8 mouse cellular contexts compared by ENCODE assay signal in genomic region chr19:57066313-57066712, GRCm38 (mm10). TPM values are rescaled to one million over a fixed set of nuclear protein-coding genes. Genes with fewer than 3 reads are reported as not detected.
A peak's percentile ranks its signal among the peaks of the same experiment; 100 is the strongest.
DNase-seq lines count a peak whose midpoint lies in the region; ATAC-seq and TF ChIP-seq lines count a peak whose summit lies in the region.

No protein-coding gene starts in this region.

- DNase-seq in ovary, adult 18-20 months (ENCODE audit: low spot score): peak; percentile 42
- DNase-seq in ovary, postnatal 10 days (ENCODE audit: low spot score): no peak
- peak; percentile 77 for DNase-seq in adrenal gland, postnatal 10 days
- DNase-seq in embryonic facial prominence, embryonic 10.5 days (ENCODE audit: low spot score): peak; percentile 64
- DNase-seq in hindbrain, postnatal 0 days (ENCODE audit: low spot score): peak; percentile 88
- peak; percentile 43 to 50 for DNase-seq in left cerebral cortex, postnatal 36 days (ENCODE audit: low spot score in 2 of 2)
- peak; percentile 38 for DNase-seq in neural tube, embryonic 11.5 days (ENCODE audit: low spot score)
- peak; percentile 73 for DNase-seq in thymus, postnatal 25 days

- H3K27me3 ChIP-seq in embryonic facial prominence, embryonic 10.5 days (replicated peaks; ENCODE audit: low read depth, poor library complexity, severe bottlenecking): no peaks in the 10 kb centered on the region
- no peaks in the 10 kb centered on the region for H3K27me3 ChIP-seq in hindbrain, postnatal 0 days (ENCODE audit: insufficient read depth, low read length)
- no peaks in the 10 kb centered on the region for H3K27me3 ChIP-seq in neural tube, embryonic 11.5 days (ENCODE audit: control insufficient read depth, insufficient read depth, low read length)

- H3K4me3 ChIP-seq in embryonic facial prominence, embryonic 10.5 days: no peak overlapping the region
- no peak overlapping the region for H3K4me3 ChIP-seq in hindbrain, postnatal 0 days (ENCODE audit: low read length)
- no peak overlapping the region for H3K4me3 ChIP-seq in neural tube, embryonic 11.5 days (ENCODE audit: low read depth, low read length)

- 0 out of 2 replicates have a peak, but pooled peaks cover 2% of the 10 kb centered on the region for H3K4me1 ChIP-seq in embryonic facial prominence, embryonic 10.5 days
- H3K4me1 ChIP-seq in hindbrain, postnatal 0 days (ENCODE audit: insufficient read depth, low read length): no peaks in the 10 kb centered on the region
- H3K4me1 ChIP-seq in neural tube, embryonic 11.5 days (ENCODE audit: control insufficient read depth, insufficient read depth, low read length): 0 out of 2 replicates have a peak, but pooled peaks cover 3% of the 10 kb centered on the region

- 32% methylated on average over 3 of the region's 3 CpGs for WGBS in embryonic facial prominence, embryonic 10.5 days
- WGBS in hindbrain, postnatal 0 days: 28% methylated on average over 3 of the region's 3 CpGs
- WGBS in neural tube, embryonic 11.5 days: 38% methylated on average over 3 of the region's 3 CpGs

- no peak overlapping the region for H3K4me2 ChIP-seq in hindbrain, postnatal 0 days (ENCODE audit: low read depth, low read length)
- no peak overlapping the region for H3K4me2 ChIP-seq in neural tube, embryonic 11.5 days (ENCODE audit: low read depth)

- 0 out of 2 replicates have a peak, but pooled peaks have one; percentile 48 for ATAC-seq in hindbrain, postnatal 0 days
- ATAC-seq in neural tube, embryonic 11.5 days (ENCODE audit: insufficient read depth, low FRiP score, low TSS enrichment): no peak

- H3K9ac ChIP-seq in hindbrain, postnatal 0 days (replicated peaks; ENCODE audit: low read length): no peak overlapping the region
- no peak overlapping the region for H3K9ac ChIP-seq in neural tube, embryonic 11.5 days (ENCODE audit: low read length)

- H3K9me3 ChIP-seq in embryonic facial prominence, embryonic 10.5 days: no peaks in the 10 kb centered on the region
- H3K9me3 ChIP-seq in hindbrain, postnatal 0 days (ENCODE audit: low read length): no peaks in the 10 kb centered on the region
- H3K9me3 ChIP-seq in neural tube, embryonic 11.5 days (ENCODE audit: control insufficient read depth, low read length): no peaks in the 10 kb centered on the region

- no peak overlapping the region for H3K27ac ChIP-seq in embryonic facial prominence, embryonic 10.5 days (replicated peaks)
- H3K27ac ChIP-seq in hindbrain, postnatal 0 days: no peak overlapping the region
- no peak overlapping the region for H3K27ac ChIP-seq in neural tube, embryonic 11.5 days (ENCODE audit: low read depth, low read length)

- intact Hi-C loops in left cerebral cortex, postnatal 36 days (cut with DNase I): loop anchor here (1.0 to 10.0 kb wide), 3 partner anchors 70 to 578 kb away; no protein-coding TSS in a partner anchor

- peak; percentile 92 for TF ChIP-seq CTCF in hindbrain, postnatal 0 days (IDR thresholded peaks at IDR 0.05; ENCODE audit: low read depth)

- peaks cover 7% of the 10 kb centered on the region for H3K36me3 ChIP-seq in embryonic facial prominence, embryonic 10.5 days (replicated peaks)
- 0 out of 2 replicates have a peak, but pooled peaks cover 10% of the 10 kb centered on the region for H3K36me3 ChIP-seq in hindbrain, postnatal 0 days (ENCODE audit: insufficient read depth, low read length)
- no peaks in the 10 kb centered on the region for H3K36me3 ChIP-seq in neural tube, embryonic 11.5 days (ENCODE audit: control insufficient read depth, insufficient read depth, low read length)

RNA-seq across cellular contexts. Expression of gene Afap1l2, which starts 58.3 kb away (rescaled TPM):
- total RNA-seq in adrenal gland, postnatal 10 days (2021): 10 to 100 TPM; 11.4 to 17.4 TPM
- 4.4 and 5.2 TPM in 2 replicates for polyA plus RNA-seq in embryonic facial prominence, embryonic 10.5 days (2016; fragmentation: Nextera tagmentation; extraction: Ambion mirVana)
- 20.8 and 22.7 TPM in 2 replicates for total RNA-seq in hindbrain, postnatal 0 days (2014; rRNA removed)
- polyA plus RNA-seq in hindbrain, postnatal 0 days (2015; fragmentation: Nextera tagmentation; extraction: Ambion mirVana): 12.3 and 12.9 TPM in 2 replicates
- total RNA-seq in left cerebral cortex, postnatal 36 days (2021): 10 to 100 TPM in 1 of 2 experiments, 1 to 10 TPM in 1; 6.7 to 10.2 TPM
- polyA plus RNA-seq in neural tube, embryonic 11.5 days (2014; fragmentation: Nextera tagmentation; extraction: Ambion mirVana): 9.3 and 11.4 TPM in 2 replicates
